Mouse (Mus musculus) olfactory bulb, adult 2 months (tissue): Measurements from ENCODE around the gene Mrps14.

Source experiments
- CTCF ChIP-seq: fragments of 200-500 bp; IDR thresholded peaks from 2 replicates; pipeline ENCODE4 v1.5.1; 2012; ENCODE audit warnings: low read depth, mild to moderate bottlenecking, low read length, moderate library complexity; ENCODE audit not compliant: insufficient read depth
- POLR2A ChIP-seq: fragments of 200-500 bp; IDR thresholded peaks from 2 replicates; pipeline ENCODE4 v1.6.1; 2012; ENCODE audit warnings: mild to moderate bottlenecking, low read depth, low read length, moderate library complexity; ENCODE audit not compliant: insufficient read depth

GRCm38 (mm10) chr1:160244689-160245088 lies 49.7 kb downstream of the Mrps14 start:
- TF ChIP-seq CTCF (no peak), POLR2A (no peak)
